Mouse (Mus musculus): ENCODE data around the gene 1700020L24Rik. TPM values are rescaled to one million over a fixed set of nuclear protein-coding genes. Genes with fewer than 3 reads are reported as not detected.
A peak's percentile ranks its signal among the peaks of the same experiment; 100 is the strongest.

1700020L24Rik gene
- total RNA-seq, 2 experiments from 2014 or later, result not detected

DNA sequence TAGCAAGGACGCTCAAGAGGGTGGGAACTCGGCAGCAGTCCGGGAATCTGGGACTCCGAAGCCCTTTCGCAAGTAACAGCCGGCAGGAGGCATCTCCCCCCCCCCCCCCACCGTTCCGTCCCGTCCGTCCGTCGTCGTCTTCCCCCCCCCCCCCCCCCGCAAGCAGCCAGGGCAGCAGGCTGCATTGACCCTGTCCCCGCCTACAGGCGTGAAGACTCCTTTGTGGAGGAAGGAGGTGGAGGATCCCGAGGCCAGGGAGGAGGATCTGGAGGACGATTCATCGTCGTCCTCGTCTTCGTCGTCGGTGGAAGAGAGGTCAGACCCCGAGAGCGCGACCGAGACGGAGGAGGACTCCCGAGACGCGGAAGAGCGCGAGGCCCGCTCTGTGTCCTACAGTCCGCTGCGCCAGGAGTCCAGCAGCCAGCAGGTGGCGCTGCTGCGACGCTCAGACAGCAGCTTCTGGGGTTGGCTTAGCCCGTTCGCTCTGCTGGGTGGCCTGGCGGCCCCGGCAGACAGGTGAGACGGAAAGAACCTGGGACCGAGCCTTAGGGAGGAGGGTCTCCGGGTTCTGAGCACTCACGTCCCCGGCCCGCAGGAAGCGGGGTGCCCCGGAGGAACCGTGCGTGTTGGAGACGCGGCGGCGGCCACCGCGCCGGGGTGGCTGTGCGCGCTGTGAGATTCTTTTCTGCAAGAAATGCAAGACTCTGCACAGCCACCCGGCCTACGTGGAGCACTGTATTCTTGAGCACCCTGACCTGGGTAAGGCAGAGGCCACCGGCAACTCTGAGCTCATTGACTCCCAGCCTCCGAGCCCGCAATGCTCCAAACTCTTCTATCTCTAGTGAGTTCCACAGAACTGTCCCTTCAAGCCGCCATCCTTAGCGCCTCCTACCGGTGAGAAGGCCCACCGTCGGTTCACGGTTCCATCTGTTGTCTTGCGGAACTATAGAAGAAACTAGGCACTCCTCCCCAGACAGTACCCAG, 2.9 kb downstream of the 1700020L24Rik start:
- peak; percentile 80 for DNase-seq (ENCODE audit: low spot score)

DNA sequence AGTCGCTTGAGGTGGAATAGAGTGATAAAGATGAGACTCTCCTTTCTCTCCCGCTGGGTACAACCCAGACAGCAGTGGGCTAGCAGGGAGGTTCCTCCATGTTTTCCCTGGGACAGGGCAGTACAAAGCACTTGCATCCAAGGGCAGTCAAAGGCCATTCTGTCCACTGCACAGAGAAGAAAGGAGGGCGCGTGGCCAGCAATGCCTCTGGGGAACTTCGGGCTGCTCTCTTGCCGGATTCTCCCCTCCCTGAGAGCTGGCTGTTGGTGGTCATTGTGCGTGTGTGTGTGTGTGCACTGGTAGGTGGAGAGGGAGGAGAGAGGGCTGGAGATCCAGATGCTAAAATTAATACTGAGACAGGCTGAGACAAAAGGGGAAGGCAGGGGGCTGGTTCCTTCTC, 3.8 kb downstream of the 1700020L24Rik start:
- peak; percentile 38 for DNase-seq (ENCODE audit: low spot score)

DNA sequence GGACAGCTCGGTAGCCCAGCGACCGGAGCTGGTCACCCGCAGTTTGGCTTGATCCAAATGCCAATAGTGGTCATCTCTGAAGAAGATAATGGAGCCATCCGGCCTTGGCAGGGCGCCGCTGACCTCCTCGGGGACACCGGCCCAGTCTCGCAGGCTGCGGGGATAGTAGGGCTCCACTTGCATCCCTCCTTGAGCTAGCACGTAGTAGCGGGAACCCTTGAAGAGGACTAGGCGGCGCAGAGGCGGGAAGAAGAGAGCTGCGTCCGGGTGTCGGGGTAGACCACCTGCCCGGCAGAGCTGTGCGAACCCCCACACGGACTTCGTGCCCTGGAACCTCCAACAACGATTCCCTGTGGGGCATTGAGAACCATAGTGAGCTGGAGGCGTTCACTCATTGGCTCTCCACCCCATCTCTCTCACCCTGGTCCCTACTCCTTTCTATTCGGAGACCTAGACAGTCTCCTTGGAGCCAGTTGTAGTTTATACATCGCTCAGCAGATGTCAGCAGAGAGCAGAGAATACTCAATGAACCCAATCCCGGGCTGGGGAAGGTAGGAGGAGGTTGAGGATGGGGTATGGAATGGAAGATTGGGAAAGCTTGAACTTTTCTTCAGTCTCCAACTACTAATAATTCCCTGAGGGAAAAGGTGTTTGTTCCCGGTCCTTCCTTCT, 5.3 kb downstream of the 1700020L24Rik start:
- DNase-seq (ENCODE audit: low spot score), result peak; percentile 75

- DNase-seq (ENCODE audit: low spot score), result no peak
Measured at GRCm38 (mm10) chr11:83443824-83444223, 6.3 kb downstream of the 1700020L24Rik start.

DNA sequence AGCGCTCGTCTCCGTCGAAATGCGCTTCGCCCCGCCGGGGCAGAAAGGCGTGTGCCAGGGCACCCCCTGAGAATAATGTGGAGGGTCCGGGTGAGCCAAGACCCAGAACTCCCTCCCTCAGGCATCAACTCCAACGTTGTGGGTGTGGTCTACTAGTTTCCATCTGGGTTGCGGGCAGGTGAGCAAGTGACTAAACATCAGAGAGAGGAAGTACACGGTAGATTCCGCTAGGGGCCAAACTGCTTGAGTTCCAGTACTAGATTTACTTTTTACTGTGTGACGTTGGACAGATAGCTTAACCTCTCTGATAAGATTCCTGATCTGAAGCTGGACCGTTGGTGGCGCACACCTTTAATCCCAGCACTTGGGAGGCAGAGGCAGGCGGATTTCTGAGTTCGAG, 7.5 kb downstream of the 1700020L24Rik start:
- DNase-seq (ENCODE audit: low spot score), result no peak

DNA sequence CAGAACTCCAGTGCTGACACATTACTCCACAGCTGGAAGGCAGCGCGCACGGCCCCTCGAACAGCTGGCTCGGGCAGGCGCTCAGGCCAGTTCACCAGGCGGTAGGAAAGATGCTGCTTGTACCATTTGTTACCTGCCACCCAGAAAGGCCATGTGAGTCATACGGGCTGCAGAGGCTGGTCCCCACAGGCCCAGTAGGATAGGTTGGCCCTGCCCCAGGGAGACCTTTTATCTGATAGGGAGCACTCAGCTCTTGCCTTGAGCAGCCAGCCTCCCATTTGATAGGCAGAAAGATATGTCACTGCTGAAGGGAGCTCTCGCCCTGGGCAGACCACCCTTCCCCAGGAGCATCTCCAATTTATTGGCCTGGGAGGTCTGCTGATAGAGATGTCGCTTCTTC, 10.1 kb downstream of the 1700020L24Rik start:
- no peak for DNase-seq (ENCODE audit: low spot score)

DNA sequence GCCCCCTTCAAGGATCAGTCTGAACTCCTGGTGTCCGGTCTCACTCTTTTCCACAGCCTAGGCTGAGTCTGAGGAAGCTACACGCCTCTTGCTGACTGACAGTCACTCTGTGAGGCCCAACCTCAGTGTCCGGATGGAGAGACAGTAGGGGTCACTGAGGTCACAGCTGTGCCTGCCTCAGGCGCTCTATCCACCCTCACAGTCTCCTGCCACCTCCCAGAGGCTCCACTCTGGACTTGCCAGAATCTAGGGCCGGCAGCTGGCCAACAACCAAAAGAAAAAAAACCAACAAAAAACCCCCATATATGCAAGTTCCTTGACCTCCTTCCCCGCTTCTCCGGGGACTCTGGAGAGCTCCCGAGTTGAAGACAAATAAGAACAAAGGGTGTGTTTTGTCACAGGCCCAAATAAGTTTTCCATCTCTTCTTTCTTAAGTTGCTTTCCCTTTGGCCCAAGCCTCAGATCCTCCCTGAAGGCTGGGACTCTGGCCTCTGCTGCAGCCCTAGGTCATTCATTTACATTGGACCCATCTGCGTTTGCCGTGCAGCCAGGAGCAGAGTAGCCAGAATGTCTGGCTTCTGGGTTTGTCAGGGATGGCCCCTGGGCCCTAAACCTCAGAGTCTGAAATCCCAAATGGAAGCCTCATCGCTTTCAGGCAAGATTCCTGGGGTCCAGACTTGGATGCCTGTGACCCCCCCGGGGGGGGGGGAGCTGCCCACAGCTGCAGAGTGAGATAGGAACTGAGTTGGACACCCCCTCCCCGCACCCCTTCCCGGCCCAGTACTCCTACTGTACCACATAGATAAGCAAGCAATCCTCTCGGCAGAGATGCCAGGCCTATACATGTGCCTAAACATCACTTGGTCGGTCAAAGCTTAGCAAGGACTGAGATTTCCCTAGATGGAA, 10.8 kb downstream of the 1700020L24Rik start:
- DNase-seq (ENCODE audit: low spot score), result peak; percentile 45

GRCm38 (mm10) chr11:83448927-83449236, 11.4 kb downstream of the 1700020L24Rik start:
- DNase-seq (ENCODE audit: low spot score), result no peak

- no peak for DNase-seq (ENCODE audit: low spot score)
Measured at GRCm38 (mm10) chr11:83449298-83449697, 11.8 kb downstream of the 1700020L24Rik start.

DNA sequence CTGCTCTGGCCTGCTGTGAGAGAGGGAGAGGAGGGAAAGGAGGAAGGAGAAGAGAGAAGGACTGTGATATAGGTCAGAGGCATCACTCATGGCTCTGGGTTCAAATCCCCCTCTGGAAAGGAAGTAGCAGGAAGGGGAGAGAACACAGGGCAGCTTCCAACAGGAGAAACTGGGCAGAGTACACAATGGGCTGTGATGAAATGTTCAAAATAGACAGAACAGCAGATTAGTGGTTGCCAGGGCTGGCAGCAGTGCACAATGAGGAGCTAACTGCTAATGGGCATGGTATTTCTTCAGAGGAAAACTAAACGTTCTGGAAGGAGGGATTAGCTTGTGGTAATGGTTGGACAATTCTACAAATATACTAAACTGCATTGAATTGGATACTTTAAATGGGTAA, 13.1 kb downstream of the 1700020L24Rik start:
- DNase-seq (ENCODE audit: low spot score), result no peak

GRCm38 (mm10) chr11:83451281-83451680, 13.8 kb downstream of the 1700020L24Rik start:
- no peak for DNase-seq (ENCODE audit: low spot score)

DNA sequence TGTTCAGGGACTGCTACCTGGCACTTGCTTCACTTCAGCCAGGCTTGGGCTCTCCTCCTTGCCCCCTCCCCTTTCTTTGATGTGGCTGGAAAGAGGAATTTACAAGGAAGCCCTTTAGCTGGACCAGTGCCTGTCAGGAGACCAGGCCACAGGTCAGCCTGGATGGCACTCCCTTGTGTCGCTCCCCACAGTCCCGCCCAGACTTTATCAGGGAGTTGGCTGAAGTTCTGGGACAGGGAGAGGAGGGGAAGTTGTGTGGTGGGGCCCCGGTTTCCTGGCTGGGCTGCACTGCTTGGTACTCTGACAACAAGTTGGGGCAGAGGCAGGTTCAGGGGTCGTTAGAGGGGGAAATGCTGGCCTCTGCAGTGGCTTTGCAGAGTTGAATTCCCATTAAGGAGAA, 17.1 kb downstream of the 1700020L24Rik start:
- no peak for DNase-seq (ENCODE audit: low spot score)

DNA sequence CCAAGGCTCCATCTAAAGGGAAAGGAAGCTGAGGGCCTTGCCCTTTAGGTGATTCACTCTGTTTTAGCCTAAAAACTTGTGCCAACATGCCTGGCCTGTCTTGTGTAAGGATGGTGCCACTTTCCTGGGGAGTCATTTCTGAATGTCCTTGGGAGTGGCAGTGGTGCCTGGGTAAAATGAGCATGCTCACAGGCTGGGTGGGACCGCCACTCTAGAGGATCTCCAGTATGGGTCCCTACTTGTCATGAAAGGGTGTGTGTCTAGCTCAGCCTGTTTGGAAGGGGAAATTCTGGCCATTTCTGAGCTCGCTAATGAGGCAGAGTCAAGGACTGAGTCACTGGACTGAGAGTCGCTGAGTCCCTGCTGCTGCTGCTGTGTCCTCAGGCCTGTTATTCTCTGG, 18.1 kb downstream of the 1700020L24Rik start:
- DNase-seq (ENCODE audit: low spot score), result no peak

DNA sequence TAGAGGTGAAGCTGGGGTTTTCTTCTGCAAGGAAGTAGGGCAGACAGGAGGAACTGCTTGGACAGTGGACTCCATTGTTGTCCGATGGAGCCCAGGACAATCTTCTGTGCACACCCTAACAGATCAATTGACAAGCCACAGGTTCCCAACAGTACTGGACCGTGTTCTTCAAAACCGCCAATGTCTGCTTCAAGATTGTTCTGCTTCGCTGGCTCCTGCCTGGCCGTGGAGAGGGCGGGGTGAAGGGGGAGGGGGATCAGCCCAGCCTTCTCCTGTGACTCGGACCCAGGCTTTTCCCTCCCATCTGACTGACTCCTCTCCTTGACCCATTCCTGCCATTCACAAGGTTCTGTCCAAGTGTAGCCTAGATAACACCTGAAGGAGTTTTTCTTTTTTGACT, 19.8 kb downstream of the 1700020L24Rik start:
- no peak for DNase-seq (ENCODE audit: low spot score)

- peak; percentile 44 for DNase-seq (ENCODE audit: low spot score)
Measured at GRCm38 (mm10) chr11:83457912-83458601, 20.6 kb downstream of the 1700020L24Rik start.

GRCm38 (mm10) chr11:83461462-83462027, 24.1 kb downstream of the 1700020L24Rik start:
- no peak for DNase-seq (ENCODE audit: low spot score)

DNA sequence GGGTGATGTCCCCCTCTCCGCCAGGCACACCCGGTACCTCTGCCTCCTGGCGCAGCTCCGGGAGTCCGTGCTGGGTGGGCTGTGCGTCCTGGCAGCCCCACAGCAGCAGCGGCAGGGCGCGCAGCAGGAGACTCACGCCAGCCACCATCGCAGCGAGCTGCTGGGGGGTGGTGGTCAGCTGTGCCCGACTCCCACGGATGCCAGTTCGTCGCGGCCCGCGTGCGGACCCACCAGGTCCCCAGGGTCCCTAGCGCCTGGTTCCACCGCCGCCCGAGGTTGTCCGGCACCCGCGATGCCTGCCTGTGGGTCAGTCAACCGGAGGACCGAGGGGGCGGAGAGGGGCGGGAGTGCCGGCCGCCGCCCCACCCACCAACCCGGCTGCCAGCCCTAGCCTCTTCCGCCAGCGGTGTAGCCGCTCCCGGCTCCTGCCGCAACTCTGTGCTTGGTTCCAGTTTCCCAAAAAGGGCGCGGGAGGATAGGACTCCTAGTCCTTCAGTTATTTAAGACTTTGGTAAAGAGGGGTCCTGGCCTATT, 25.3 kb downstream of the 1700020L24Rik start, which contains the start of gene Mmp28:
Gene Mmp28 (minus strand): TSS at position 361 of the 534 bp plus-strand sequence.
- peak; percentile 51 for DNase-seq (ENCODE audit: low spot score)

DNA sequence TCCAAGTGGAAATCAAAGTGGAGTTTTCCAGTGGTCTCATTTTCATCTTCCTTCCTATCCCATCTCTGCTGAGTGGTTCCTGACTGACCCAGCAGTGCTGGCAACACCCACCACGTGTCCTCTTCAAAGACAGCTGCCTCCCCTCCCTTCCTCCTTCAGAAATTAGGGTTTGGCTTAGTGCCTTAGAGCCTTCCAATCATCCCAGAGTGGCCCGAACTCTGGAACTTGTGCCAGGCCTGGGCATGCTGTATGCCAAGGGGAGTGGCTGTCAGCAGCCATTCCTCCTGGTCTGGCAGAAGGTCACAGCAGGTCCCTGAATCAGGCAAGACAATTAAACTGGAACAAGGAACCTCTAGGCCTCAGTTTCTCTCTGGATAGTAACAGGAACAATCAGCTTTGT, 28.5 kb downstream of the 1700020L24Rik start:
- no peak for DNase-seq (ENCODE audit: low spot score)

- peak; percentile 55 for DNase-seq (ENCODE audit: low spot score)
Measured at GRCm38 (mm10) chr11:83467120-83467652, 29.7 kb downstream of the 1700020L24Rik start.

DNA sequence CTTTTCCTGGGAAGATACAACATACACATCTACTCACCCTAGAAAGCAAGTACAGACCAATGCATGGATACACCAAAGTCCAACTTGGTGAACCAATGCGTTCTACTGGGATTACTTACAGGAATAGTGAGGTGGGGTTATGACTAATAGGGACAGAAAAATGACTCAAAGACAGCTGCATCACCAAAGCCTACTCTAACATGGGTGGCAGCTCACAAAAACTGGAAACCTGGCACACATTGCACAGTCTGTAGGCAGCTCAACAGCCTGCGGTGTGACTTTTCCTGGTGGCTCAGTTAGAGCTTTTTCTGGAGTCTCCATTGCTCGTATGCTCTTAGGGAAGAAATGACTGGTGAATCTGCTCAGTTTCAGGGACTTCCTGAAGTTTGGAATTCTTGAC, 31.3 kb downstream of the 1700020L24Rik start:
- no peak for DNase-seq (ENCODE audit: low spot score)
